Mouse (Mus musculus) thymus, adult 2 months (tissue): Measurements from ENCODE around the gene Csrnp1.

Experiments used
- CTCF ChIP-seq: fragments of 200-500 bp; IDR thresholded peaks from 2 replicates; pipeline ENCODE4 v1.5.1; 2012; ENCODE audit warnings: mild to moderate bottlenecking, control low read depth, low read length, moderate library complexity, borderline replicate concordance; ENCODE audit not compliant: control insufficient read depth, poor library complexity, insufficient read depth; ENCODE audit errors: extremely low read depth
- POLR2A ChIP-seq: fragments of 200-500 bp; IDR thresholded peaks from 2 replicates; pipeline ENCODE4 v1.6.1; 2012; ENCODE audit warnings: mild to moderate bottlenecking, low read length, control low read depth, moderate library complexity; ENCODE audit not compliant: control insufficient read depth, poor library complexity, insufficient read depth; ENCODE audit errors: extremely low read depth

DNA sequence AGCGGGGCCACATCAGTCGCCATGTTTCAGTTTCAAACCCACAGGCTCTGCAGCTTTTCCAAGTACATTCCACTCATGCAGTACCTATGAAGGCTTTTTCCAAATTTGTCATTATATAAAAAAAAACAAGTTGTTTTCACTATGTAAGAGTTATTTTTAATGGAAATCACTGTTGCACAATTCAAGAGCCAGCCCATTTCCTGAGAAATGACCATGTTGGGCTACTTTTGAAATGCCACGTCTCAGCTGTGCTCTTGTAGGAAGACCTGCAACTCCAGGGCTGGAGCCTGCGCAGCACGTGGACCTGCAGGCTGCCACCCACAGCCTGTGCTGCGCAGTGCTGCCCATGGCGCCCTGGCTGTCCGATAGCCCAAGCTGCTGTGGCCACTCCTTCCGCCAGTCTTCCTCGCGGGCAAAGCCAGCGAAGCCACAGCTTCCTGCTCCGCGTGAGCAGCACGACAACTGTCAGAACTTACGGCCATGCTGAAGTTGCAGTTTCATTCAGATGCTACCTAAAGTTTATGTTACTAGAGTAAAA lies 59.3 kb downstream of the Csrnp1 start:
- no peak for TF ChIP-seq CTCF
- TF ChIP-seq POLR2A = no peak
